Mouse (Mus musculus): ENCODE results near the gene Tns3. TPM values are rescaled to one million over a fixed set of nuclear protein-coding genes. Genes with fewer than 3 reads are reported as not detected.

Gene Tns3
- polyA plus RNA-seq, 1 experiment from 2014 or later = 13.8 TPM

- H3K9me3 ChIP-seq = no peaks in the 10 kb centered on the region
- WGBS = 86% methylated on average over 5 of the region's 5 CpGs
- no peaks in the 10 kb centered on the region for H3K36me3 ChIP-seq (replicated peaks)
- no peaks in the 10 kb centered on the region for H3K4me1 ChIP-seq
- DNase-seq (ENCODE audit: extremely low spot score, low spot score) = no peak
- H3K27ac ChIP-seq = no peak overlapping the region
- no peaks in the 10 kb centered on the region for H3K27me3 ChIP-seq (ENCODE audit: poor library complexity, severe bottlenecking)
- no peak overlapping the region for H3K4me3 ChIP-seq
These were observed 272.8 kb downstream of the Tns3 start for GRCm38 (mm10) chr11:8391564-8391963.

DNA sequence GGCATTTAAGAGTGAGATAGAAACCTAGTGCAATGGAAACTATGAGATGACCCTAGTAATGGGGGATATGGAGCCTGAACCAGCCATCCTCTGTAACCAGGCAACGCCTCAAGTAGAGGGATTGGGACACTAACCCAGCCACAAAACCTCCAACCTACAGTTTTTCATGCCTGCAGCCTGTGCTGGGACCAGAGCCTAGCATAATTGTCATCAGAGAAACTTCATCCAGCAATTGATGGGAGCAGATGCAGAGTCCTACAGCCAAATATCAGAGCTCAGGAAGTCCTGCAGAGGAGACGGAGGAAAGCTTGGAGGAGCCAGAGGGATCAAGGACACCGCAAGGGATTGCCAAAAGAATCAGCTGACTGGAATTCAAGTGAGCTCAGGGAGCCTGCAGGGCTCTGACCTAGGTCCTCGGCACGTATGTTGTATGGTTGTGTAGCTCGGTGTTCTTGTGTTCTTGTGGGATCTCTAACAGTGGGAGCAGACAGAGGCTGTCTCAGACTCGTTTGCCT, 278.4 kb downstream of the Tns3 start:
- H3K4me3 ChIP-seq = no peak overlapping the region
- no peak overlapping the region for H3K27ac ChIP-seq
- no peak for DNase-seq (ENCODE audit: extremely low spot score, low spot score)
- H3K27me3 ChIP-seq (ENCODE audit: poor library complexity, severe bottlenecking) = no peaks in the 10 kb centered on the region
- WGBS = 91% methylated on average over 7 of the region's 7 CpGs
- no peaks in the 10 kb centered on the region for H3K9me3 ChIP-seq
- H3K36me3 ChIP-seq (replicated peaks) = no peaks in the 10 kb centered on the region
- H3K4me1 ChIP-seq = no peaks in the 10 kb centered on the region
